Mouse (Mus musculus) myocyte (in vitro differentiated cells): Measurements from ENCODE around the gene Sh3pxd2a.

Experiments
- CEBPB ChIP-seq: IDR thresholded peaks from 2 replicates; pipeline ENCODE4 v1.6.1; 2011; ENCODE audit warnings: mild to moderate bottlenecking, moderate library complexity; ENCODE audit not compliant: poor library complexity, insufficient read depth, severe bottlenecking
- E2F4 ChIP-seq: IDR thresholded peaks from one replicate; pipeline ENCODE4 v1.6.1; 2011; ENCODE audit warnings: mild to moderate bottlenecking, control low read depth, moderate library complexity; ENCODE audit not compliant: insufficient read depth
- MYOD1 ChIP-seq, 3 experiments: IDR thresholded peaks; one replicate each; pipeline ENCODE4 v1.6.1; 2011; ENCODE audit warnings: control low read depth in 2 of 3, low read depth in 2 of 3, mild to moderate bottlenecking in 2 of 3, moderate library complexity in 1 of 3; ENCODE audit not compliant: insufficient read length in 2 of 3, control insufficient read depth in 1 of 3
- POLR2A ChIP-seq: IDR thresholded peaks from one replicate; pipeline ENCODE4 v1.6.1; 2011; ENCODE audit warnings: low read depth, mild to moderate bottlenecking, control low read depth, moderate library complexity; ENCODE audit not compliant: insufficient read length
- REST ChIP-seq: IDR thresholded peaks from one replicate; pipeline ENCODE4 v1.6.1; 2011; ENCODE audit warnings: mild to moderate bottlenecking, control low read depth, moderate library complexity; ENCODE audit not compliant: insufficient read depth, insufficient read length

GRCm38 (mm10) chr19:47306917-47307315 lies 157.3 kb downstream of the Sh3pxd2a start:
- TF ChIP-seq POLR2A (no peak), REST (no peak), E2F4 (no peak), MYOD1 (IDR thresholded peaks at IDR 0.05; ENCODE audit: control insufficient read depth in 1 of 3, insufficient read length in 2 of 3, low read depth in 2 of 3) (no peak), CEBPB (no peak)
